Mouse (Mus musculus): Measurements from ENCODE around the gene Setd7. TPM values are rescaled to one million over a fixed set of nuclear protein-coding genes. Genes with fewer than 3 reads are reported as not detected.

Setd7 gene
- total and polyA plus RNA-seq, 2 experiments from 2014 or later, result 2.5 to 54.7 TPM

DNA sequence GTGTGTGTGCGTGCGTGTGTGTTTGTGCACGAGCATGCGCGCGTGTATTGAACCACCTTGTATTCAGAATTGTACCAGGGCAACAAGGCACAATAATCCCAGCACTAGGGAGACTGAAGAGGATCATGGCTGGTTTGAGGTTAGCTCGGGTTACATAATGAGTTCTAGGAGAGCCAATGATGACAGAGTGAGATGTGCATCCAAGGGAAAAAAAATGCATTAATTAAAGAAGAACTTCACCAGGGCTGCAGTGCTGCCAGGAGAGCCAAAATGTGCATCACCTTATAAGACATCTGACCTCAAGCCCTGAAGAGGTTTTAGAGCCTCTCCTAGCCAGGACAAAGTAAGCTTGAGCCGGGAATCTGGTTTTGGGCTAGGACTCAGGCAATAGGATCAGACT, 5.1 kb downstream of the Setd7 start:
- H3K4me3 ChIP-seq (ENCODE audit: low read depth, low read length), result no peak overlapping the region
- H3K9me3 ChIP-seq (replicated peaks; ENCODE audit: control insufficient read depth, low read length), result no peaks in the 10 kb centered on the region
- ATAC-seq (ENCODE audit: insufficient read depth, low read depth) (no peak), DNase-seq (ENCODE audit: low spot score) (no peak)
- peaks cover 39% of the 10 kb centered on the region for H3K4me1 ChIP-seq (ENCODE audit: control insufficient read depth, insufficient read depth)
- WGBS, result 82% methylated on average over 8 of the region's 8 CpGs
- no peaks in the 10 kb centered on the region for H3K36me3 ChIP-seq (replicated peaks; ENCODE audit: control insufficient read depth, insufficient read depth, low read length)
- no peak overlapping the region for H3K27ac ChIP-seq (ENCODE audit: low read depth)
- H3K4me2 ChIP-seq (ENCODE audit: low read depth, low read length), result no peak overlapping the region
- H3K27me3 ChIP-seq (ENCODE audit: control insufficient read depth, insufficient read depth, low read length), result no peaks in the 10 kb centered on the region
- H3K9ac ChIP-seq (replicated peaks; ENCODE audit: low read depth, low read length), result no peak overlapping the region
- TF ChIP-seq CTCF (IDR thresholded peaks at IDR 0.05; ENCODE audit: low read depth), result no peak
- no peak for TF ChIP-seq EP300 (IDR thresholded peaks at IDR 0.05; ENCODE audit: low read depth)

- ATAC-seq (ENCODE audit: insufficient read depth, low read depth), result no peak
- no peak for TF ChIP-seq CTCF (IDR thresholded peaks at IDR 0.05; ENCODE audit: low read depth)
- TF ChIP-seq EP300 (IDR thresholded peaks at IDR 0.05; ENCODE audit: low read depth), result no peak
- Histone ChIP-seq H3K27me3 (ENCODE audit: control insufficient read depth, insufficient read depth, low read length) (no peaks in the 10 kb centered on the region), H3K9ac (replicated peaks; ENCODE audit: low read depth, low read length) (no peak overlapping the region), H3K4me2 (ENCODE audit: low read depth, low read length) (no peak overlapping the region), H3K27ac (ENCODE audit: low read depth) (peak overlapping the region; percentile 71), H3K4me1 (ENCODE audit: control insufficient read depth, insufficient read depth) (peaks cover 39% of the 10 kb centered on the region), H3K4me3 (ENCODE audit: low read depth, low read length) (no peak overlapping the region), H3K9me3 (replicated peaks; ENCODE audit: control insufficient read depth, low read length) (no peaks in the 10 kb centered on the region), H3K36me3 (replicated peaks; ENCODE audit: control insufficient read depth, insufficient read depth, low read length) (peaks cover 6% of the 10 kb centered on the region; the same call in 1 of the 2 replicates)
- WGBS, result 89% methylated on average over 4 of the region's 4 CpGs
- no peak for DNase-seq (ENCODE audit: low spot score)
Observed at GRCm38 (mm10) chr3:51554836-51555235, 5.8 kb downstream of the Setd7 start.

DNA sequence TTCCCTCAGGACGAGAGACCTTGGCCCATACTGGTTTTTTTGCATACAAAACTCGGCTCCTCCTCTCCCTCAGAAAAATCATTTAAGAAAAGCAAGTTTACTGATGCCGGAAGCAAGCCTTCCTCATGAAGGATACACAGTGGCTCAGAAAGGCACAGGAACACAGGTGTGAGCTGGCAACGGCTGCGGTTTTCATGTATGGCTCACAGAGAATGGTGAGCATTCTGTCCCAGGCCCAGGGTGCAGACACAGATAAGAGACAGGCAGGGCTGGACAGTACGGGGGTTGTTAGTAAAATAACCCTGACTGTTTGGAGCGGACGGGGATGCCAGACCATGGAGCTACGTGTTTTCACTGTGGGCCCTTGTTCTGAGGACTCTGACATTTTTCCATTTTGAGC, 6.6 kb downstream of the Setd7 start:
- Histone ChIP-seq H3K4me3 (ENCODE audit: low read depth, low read length) (peak overlapping the region; percentile 32; the same call in 1 of the 2 replicates), H3K4me2 (ENCODE audit: low read depth, low read length) (peak overlapping the region; percentile 64), H3K36me3 (replicated peaks; ENCODE audit: control insufficient read depth, insufficient read depth, low read length) (peaks cover 14% of the 10 kb centered on the region; the same call in 1 of the 2 replicates), H3K9ac (replicated peaks; ENCODE audit: low read depth, low read length) (peak overlapping the region; percentile 51), H3K9me3 (replicated peaks; ENCODE audit: control insufficient read depth, low read length) (no peaks in the 10 kb centered on the region), H3K27me3 (ENCODE audit: control insufficient read depth, insufficient read depth, low read length) (no peaks in the 10 kb centered on the region), H3K4me1 (ENCODE audit: control insufficient read depth, insufficient read depth) (peaks cover 39% of the 10 kb centered on the region), H3K27ac (ENCODE audit: low read depth) (peak overlapping the region; percentile 71)
- TF ChIP-seq CTCF (IDR thresholded peaks at IDR 0.05; ENCODE audit: low read depth) (no peak), EP300 (IDR thresholded peaks at IDR 0.05; ENCODE audit: low read depth) (no peak)
- WGBS, result 36% methylated on average over 9 of the region's 9 CpGs
- DNase-seq (ENCODE audit: low spot score) (peak; percentile 16), ATAC-seq (ENCODE audit: insufficient read depth, low read depth) (0 out of 2 replicates have a peak, but pooled peaks have one; percentile 25)

DNA sequence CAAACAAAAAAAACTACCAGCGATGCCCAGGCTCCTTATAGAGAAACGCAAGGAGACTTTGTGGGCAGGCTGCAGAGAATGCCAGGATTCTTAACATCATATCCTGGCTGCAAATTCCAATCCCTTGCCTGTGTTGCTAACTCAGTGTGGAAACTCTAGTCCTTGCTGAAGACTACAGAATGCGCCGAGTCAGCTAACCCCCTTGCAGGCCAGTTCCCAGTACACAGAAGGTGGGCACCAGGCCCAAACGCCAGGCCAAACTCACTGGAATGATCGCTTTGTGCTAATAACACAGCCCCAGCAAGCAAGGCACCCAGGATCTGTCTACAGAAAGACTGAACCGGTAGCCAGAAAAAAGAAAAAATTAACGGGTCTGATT, 7.2 kb downstream of the Setd7 start:
- peak overlapping the region; percentile 71 for H3K27ac ChIP-seq (ENCODE audit: low read depth)
- DNase-seq (ENCODE audit: low spot score) (peak; percentile 66), ATAC-seq (ENCODE audit: insufficient read depth, low read depth) (peak; percentile 64; the same call in 1 of the 2 replicates)
- peak overlapping the region; percentile 64 for H3K4me2 ChIP-seq (ENCODE audit: low read depth, low read length)
- H3K9me3 ChIP-seq (replicated peaks; ENCODE audit: control insufficient read depth, low read length), result no peaks in the 10 kb centered on the region
- peaks cover 35% of the 10 kb centered on the region for H3K4me1 ChIP-seq (ENCODE audit: control insufficient read depth, insufficient read depth)
- TF ChIP-seq EP300 (IDR thresholded peaks at IDR 0.05; ENCODE audit: low read depth), result no peak
- TF ChIP-seq CTCF (IDR thresholded peaks at IDR 0.05; ENCODE audit: low read depth), result no peak
- H3K4me3 ChIP-seq (ENCODE audit: low read depth, low read length), result peak overlapping the region; percentile 32
- WGBS, result 30% methylated on average over 8 of the region's 8 CpGs
- no peaks in the 10 kb centered on the region for H3K27me3 ChIP-seq (ENCODE audit: control insufficient read depth, insufficient read depth, low read length)
- H3K36me3 ChIP-seq (replicated peaks; ENCODE audit: control insufficient read depth, insufficient read depth, low read length), result peaks cover 18% of the 10 kb centered on the region; the same call in 1 of the 2 replicates
- H3K9ac ChIP-seq (replicated peaks; ENCODE audit: low read depth, low read length), result peak overlapping the region; percentile 51

DNA sequence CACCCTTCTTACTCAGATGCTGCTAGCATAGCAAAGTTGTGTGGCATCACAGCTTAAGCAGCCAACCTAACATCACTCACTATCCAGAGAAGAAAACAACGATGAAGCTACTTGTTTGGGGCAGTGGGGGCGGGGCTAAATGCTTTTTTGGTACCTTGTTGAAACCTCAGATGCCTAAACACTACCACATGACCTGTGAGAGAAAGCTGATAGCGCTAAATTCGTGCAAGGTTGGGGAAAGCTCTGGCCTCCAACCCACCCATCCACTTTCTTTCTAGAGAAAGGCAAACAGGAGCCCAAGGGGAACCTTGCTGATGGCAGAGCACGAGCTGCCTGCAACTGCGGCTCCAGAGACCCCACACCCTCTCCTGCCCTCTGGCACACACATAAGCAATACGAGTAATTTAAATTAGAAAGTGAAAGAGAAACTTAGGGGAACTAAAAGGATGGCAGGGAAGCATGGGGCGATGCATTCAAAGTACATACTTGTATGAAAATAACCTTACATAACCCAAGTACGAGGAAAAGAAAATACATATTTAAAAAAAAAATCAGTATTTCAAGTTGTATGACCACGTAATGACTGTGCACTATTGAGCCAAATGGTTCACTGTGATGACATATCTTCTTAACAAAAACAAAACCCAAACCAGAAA, 7.7 kb downstream of the Setd7 start:
- Histone ChIP-seq H3K36me3 (replicated peaks; ENCODE audit: control insufficient read depth, insufficient read depth, low read length) (peaks cover 23% of the 10 kb centered on the region), H3K4me2 (ENCODE audit: low read depth, low read length) (peak overlapping the region; percentile 64), H3K9me3 (replicated peaks; ENCODE audit: control insufficient read depth, low read length) (no peaks in the 10 kb centered on the region), H3K27me3 (ENCODE audit: control insufficient read depth, insufficient read depth, low read length) (no peaks in the 10 kb centered on the region), H3K4me3 (ENCODE audit: low read depth, low read length) (peak overlapping the region; percentile 32), H3K4me1 (ENCODE audit: control insufficient read depth, insufficient read depth) (peaks cover 36% of the 10 kb centered on the region), H3K9ac (replicated peaks; ENCODE audit: low read depth, low read length) (peak overlapping the region; percentile 51), H3K27ac (ENCODE audit: low read depth) (peak overlapping the region; percentile 71)
- ATAC-seq (ENCODE audit: insufficient read depth, low read depth), result 0 out of 2 replicates have a peak, but pooled peaks have one; percentile 3
- DNase-seq (ENCODE audit: low spot score), result peak; percentile 8
- 32% methylated on average over 10 of the region's 10 CpGs for WGBS
- TF ChIP-seq CTCF (IDR thresholded peaks at IDR 0.05; ENCODE audit: low read depth), result no peak
- TF ChIP-seq EP300 (IDR thresholded peaks at IDR 0.05; ENCODE audit: low read depth), result no peak

All from heart, postnatal 0 days (tissue).